Mouse (Mus musculus) C2C12 (cell line): ENCODE results near the gene Cbll1. TPM values are rescaled to one million over a fixed set of nuclear protein-coding genes. Genes with fewer than 3 reads are reported as not detected.

Experiments used
- H3K27me3 ChIP-seq: one replicate; pipeline ENCODE4 v1.6.1; 2011; ENCODE audit not compliant: control insufficient read depth, insufficient read depth, insufficient read length
- H3K36me3 ChIP-seq: one replicate; pipeline ENCODE4 v1.6.1; 2011; ENCODE audit not compliant: control insufficient read depth, insufficient read depth
- H3K4me3 ChIP-seq: one replicate; pipeline ENCODE4 v1.5.1; 2011; ENCODE audit warnings: mild to moderate bottlenecking, control low read depth; ENCODE audit not compliant: poor library complexity, insufficient read depth, severe bottlenecking
- H3K79me2 ChIP-seq: one replicate; pipeline ENCODE4 v1.6.1; 2011; ENCODE audit not compliant: control insufficient read depth, insufficient read depth
- H3K79me3 ChIP-seq: one replicate; pipeline ENCODE4 v1.6.1; 2011; ENCODE audit warnings: low read depth, control low read depth
- H3ac ChIP-seq: one replicate; pipeline ENCODE3; 2011; ENCODE audit warnings: low read depth; ENCODE audit not compliant: control insufficient read depth, insufficient read length
- CEBPB ChIP-seq: IDR thresholded peaks from one replicate; pipeline ENCODE4 v1.6.1; 2011; ENCODE audit warnings: low read depth, mild to moderate bottlenecking, control low read depth, moderate library complexity
- CTCF ChIP-seq: IDR thresholded peaks from one replicate; pipeline ENCODE4 v1.5.1; 2011; ENCODE audit not compliant: control insufficient read depth, insufficient read depth, insufficient read length
- FOSL1 ChIP-seq: IDR thresholded peaks from one replicate; pipeline ENCODE4 v1.8.0; 2011; ENCODE audit warnings: mild to moderate bottlenecking, low read length; ENCODE audit not compliant: poor library complexity, insufficient read depth, severe bottlenecking
- MAX ChIP-seq: IDR thresholded peaks from one replicate; pipeline ENCODE4 v1.6.1; 2011; ENCODE audit warnings: mild to moderate bottlenecking, control low read depth
- MYOD1 ChIP-seq: IDR thresholded peaks from one replicate; pipeline ENCODE4 v1.6.1; 2011; ENCODE audit warnings: low read depth; ENCODE audit not compliant: control insufficient read depth, insufficient read length
- MYOG ChIP-seq: IDR thresholded peaks from one replicate; pipeline ENCODE4 v1.6.1; 2011; ENCODE audit not compliant: control insufficient read depth, insufficient read length; ENCODE audit errors: extremely low read depth
- USF1 ChIP-seq: IDR thresholded peaks from one replicate; pipeline ENCODE4 v1.6.1; 2011; ENCODE audit warnings: low read depth, mild to moderate bottlenecking, control low read depth, moderate library complexity
- long read RNA-seq, 2 experiments: library from polyadenylated mRNA; unstranded; transcript quantifications; one replicate each; pipeline ENCODE4 v2.0.0; 2019 to 2020
- polyA plus RNA-seq: library from polyadenylated mRNA; unstranded; fragments of >200 nt; fragmentation: generic; extraction: Trizol; gene quantifications from one replicate; pipeline ENCODE4 v1.2.1, GENCODE M21; 2012; ENCODE audit warnings: missing spikeins

The Cbll1 gene
- 8.2 TPM for polyA plus RNA-seq
- long read RNA-seq, experiment 1, transcript Cbll1-203 (6 exons, 3,900 nt) = major isoform, 5 of 5 reads
- long read RNA-seq, experiment 1, partial matches to known transcripts = 0 of 5 reads
- long read RNA-seq, experiment 1, other reads (novel, unspliced or antisense) = 0 of 5 reads
- long read RNA-seq, experiment 2, partial matches to known transcripts = 0 of 5 reads
- long read RNA-seq, experiment 2, other reads (novel, unspliced or antisense) = 5 of 5 reads

DNA sequence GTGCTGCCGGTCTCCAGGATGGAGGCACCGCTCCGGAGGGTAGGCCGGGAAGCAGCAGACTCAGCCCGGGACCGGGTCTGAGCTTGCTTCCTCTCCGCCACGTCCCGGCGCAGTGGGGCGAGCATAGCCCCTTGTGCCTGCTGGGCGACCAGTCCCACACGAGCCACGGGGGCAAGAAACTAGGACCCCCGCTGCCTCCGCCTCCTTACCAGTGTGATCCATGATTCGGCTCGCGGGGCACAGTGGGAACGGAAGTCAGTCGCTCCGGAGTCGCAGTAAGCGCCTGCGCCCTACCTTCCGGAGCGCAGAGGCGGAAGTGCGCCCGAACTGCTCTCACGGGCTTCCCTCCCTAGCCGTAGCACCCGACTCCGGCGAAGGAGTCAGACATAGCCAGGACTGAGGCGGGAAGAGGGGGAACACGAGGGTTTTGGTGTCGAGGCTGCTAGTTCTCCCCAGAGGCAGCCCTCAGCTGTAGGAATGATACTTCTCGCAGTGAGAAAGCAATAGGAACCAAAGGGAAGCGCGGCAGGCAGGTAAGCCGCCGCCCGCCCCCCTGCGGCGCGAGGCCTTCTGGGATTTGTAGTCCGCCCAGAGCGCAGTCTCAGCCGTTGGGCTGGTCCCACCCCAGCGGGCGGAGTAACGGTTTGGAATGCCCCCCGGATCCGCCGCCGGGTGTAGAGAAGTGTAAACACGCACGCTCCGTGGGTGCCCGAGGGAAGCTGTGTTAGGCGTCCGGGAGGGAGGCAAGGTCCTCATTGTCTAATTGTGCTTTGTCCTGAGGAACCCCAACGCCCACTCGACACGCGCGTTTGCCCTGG is at the start of gene Cbll1:
Gene Cbll1, minus strand, starts transcription at position 303 of the 818 bp plus-strand sequence.
- no peak for TF ChIP-seq MYOG
- TF ChIP-seq MYOD1 = no peak
- no peak for TF ChIP-seq CTCF
- no peak for TF ChIP-seq FOSL1
- TF ChIP-seq USF1 = no peak
- TF ChIP-seq CEBPB = no peak
- TF ChIP-seq MAX = no peak
- H3K79me3 ChIP-seq = peaks cover 42% of the 10 kb centered on the region

GRCm38 (mm10) chr12:31546061-31546460 is 46.6 kb upstream of the Cbll1 start:
- no peak overlapping the region for H3ac ChIP-seq
- H3K79me2 ChIP-seq = no peaks in the 10 kb centered on the region
- H3K27me3 ChIP-seq = no peaks in the 10 kb centered on the region
- H3K4me3 ChIP-seq = no peak overlapping the region
- H3K36me3 ChIP-seq = no peaks in the 10 kb centered on the region
- no peak for TF ChIP-seq MYOG
- TF ChIP-seq CTCF = no peak
- TF ChIP-seq USF1 = no peak
- TF ChIP-seq MYOD1 = no peak
- TF ChIP-seq FOSL1 = no peak
- no peak for TF ChIP-seq CEBPB
- no peak for TF ChIP-seq MAX
- no peaks in the 10 kb centered on the region for H3K79me3 ChIP-seq

More for the DNA sequence above, at the start of gene Cbll1:
- Histone ChIP-seq H3ac (peak within 1 kb of the TSS; percentile 99), H3K79me2 (peaks cover 48% of the 10 kb centered on the region), H3K4me3 (peak within 1 kb of the TSS; percentile 98), H3K27me3 (no peaks in the 10 kb centered on the region), H3K36me3 (peaks cover 3% of the 10 kb centered on the region)

DNA sequence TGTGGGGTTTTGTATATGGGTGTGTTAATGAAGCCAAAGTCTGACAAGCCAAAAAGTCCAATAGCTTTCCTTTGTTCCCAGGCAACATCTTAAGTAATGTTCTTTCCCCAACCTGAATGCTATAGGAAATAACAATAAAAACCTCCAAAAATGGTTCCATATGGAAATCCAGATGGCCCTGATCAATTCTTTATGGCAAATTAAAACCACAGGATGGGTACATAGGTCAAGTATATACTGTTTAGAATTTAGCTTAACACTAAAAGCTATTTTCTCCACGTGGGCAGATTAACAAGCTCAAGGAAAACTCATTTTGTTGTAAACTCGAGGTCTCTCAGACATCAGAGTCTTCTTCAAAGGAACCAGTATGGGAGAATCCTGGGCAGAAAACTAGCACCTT is 45.8 kb upstream of the Cbll1 start:
- no peak overlapping the region for H3K4me3 ChIP-seq
- TF ChIP-seq CEBPB (no peak), MAX (no peak), MYOG (no peak), MYOD1 (no peak), USF1 (no peak), FOSL1 (no peak), CTCF (no peak)

DNA sequence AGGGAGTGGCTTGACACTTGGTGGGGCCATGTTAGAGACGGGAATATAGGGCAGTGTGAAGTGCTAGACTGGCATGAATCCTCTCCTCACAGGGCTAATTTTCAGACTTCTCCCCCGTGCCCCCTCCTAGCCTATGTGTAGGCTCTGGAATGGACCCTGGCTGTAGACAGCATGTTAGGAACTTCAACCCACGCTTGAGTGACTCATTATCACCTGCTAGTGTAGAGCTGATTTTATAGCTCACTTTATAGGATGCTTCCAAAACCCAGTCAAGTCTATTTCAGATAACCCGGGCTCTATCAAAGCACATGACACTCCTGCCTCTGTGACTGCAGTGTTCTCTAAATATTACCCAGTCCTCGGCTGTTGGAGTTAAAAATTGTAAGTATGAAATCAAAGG is 42.1 kb upstream of the Cbll1 start:
- TF ChIP-seq MYOD1 = no peak
- TF ChIP-seq USF1 = no peak
- no peak for TF ChIP-seq MAX
- no peak for TF ChIP-seq CEBPB
- no peaks in the 10 kb centered on the region for H3K36me3 ChIP-seq

More for the DNA sequence above, 45.8 kb upstream of the Cbll1 start:
- Histone ChIP-seq H3K79me3 (no peaks in the 10 kb centered on the region), H3K36me3 (no peaks in the 10 kb centered on the region), H3ac (no peak overlapping the region), H3K79me2 (no peaks in the 10 kb centered on the region), H3K27me3 (no peaks in the 10 kb centered on the region)

DNA sequence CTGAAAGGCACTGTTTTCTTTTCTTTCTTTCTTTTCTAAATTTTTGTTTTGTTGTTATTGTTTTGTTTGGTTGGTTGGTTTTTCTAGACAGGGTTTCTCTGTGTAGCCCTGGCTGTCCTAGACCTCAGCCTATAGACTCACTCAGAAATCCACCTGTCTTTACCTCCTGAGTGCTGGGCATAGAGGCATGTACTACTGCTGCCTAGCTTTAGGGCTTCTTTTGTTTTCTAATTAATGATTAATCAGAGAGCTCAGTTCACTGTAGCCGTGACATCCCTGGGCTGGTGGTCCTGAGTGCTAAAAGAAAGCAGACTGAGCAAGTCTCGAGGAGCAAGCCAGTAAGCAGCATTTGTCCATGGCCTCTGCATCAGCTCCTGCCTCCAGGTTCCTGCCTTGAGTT is 40.4 kb upstream of the Cbll1 start:
- Histone ChIP-seq H3K79me3 (no peaks in the 10 kb centered on the region), H3K4me3 (no peak overlapping the region), H3ac (no peak overlapping the region), H3K27me3 (no peaks in the 10 kb centered on the region), H3K36me3 (no peaks in the 10 kb centered on the region), H3K79me2 (no peaks in the 10 kb centered on the region)
- TF ChIP-seq MAX (no peak), CTCF (no peak), CEBPB (no peak), MYOD1 (no peak), MYOG (no peak), FOSL1 (no peak), USF1 (no peak)

More for the DNA sequence above, 42.1 kb upstream of the Cbll1 start:
- Histone ChIP-seq H3K27me3 (no peaks in the 10 kb centered on the region), H3K4me3 (no peak overlapping the region), H3K79me3 (no peaks in the 10 kb centered on the region), H3ac (no peak overlapping the region), H3K79me2 (no peaks in the 10 kb centered on the region)
